Mouse (Mus musculus) neutrophil, adult 5-6 weeks (primary cell): ENCODE results near the gene Synpo2. TPM values are rescaled to one million over a fixed set of nuclear protein-coding genes. Genes with fewer than 3 reads are reported as not detected.

Experiments used
- ATAC-seq: fragments of 151-379, 151-347 bp; 2 replicates; pipeline ENCODE4 v1.8.0; 2017; ENCODE audit warnings: mild to moderate bottlenecking, moderate TSS enrichment; ENCODE audit not compliant: insufficient number of reproducible peaks, poor library complexity, low FRiP score, severe bottlenecking; ENCODE audit errors: extremely low read depth
- total RNA-seq: library from RNA; stranded (forward); fragments of 200-1000 nt; gene quantifications from 2 replicates; pipeline ENCODE4 v1.2.3, GENCODE M21; 2017

Gene Synpo2
- total RNA-seq, 1 experiment from 2014 or later = not detected

DNA sequence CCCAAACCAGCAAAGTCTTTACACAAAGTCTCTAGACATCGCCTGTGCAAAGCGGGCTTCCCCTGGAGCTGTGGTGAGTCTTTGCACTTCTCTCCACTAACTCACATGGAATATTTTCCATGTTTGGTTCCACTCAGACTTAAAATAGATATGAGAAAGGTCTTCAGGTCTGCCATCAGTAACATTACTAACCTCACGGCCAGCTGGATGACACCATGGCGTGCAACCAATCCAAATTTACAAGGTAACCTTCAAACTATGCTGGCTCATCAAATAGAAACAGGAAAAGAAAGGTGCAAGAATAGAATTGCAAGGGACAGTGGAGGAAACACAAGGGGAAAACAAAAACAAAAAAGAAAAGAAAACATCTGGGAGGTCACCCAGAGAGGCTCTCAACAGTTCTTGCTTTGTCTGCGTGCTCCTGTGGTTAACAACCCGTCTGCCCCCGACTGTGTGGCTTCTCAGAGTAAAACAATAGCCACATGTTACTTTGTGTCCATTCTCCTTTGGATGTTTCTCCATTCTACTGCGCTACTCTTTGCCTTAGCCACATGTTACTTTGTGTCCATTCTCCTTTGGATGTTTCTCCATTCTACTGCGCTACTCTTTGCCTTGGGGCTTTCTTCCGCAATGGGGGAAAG, 124.8 kb downstream of the Synpo2 start:
- ATAC-seq = no peak

DNA sequence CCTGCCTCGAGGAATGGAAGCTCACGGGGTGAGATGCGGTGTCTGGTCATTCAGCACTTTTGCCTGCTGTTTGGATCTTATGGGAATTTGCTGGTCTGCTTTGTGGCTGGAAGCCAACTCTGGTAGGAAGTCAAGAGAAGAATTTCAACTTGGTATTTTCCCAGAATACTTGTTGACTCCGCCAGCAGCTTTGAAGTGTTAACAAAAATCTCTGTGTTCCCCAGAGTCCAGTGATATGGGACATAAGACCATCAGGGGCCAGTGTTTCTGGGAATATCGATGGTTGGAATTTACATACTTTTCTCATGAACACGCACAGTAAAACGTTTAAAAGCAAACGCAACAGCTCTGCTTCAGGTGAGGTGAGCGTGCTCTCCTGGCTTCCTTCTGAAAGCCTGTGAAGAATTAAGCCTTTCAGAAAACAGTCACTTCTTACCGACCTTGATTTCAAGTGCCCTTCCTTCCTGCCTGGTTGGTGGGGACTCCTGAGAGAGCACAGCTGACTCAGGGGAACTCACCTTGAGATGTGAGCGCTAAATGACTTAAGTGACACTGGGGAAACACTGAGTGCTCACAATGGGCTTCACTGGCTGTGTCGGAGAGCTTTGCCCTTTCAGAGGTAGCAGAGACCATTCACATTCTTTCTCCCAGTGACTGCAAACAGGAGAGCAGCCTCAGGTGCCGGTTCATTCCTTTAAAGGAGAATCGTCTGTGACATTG, 128.0 kb downstream of the Synpo2 start:
- ATAC-seq = no peak

DNA sequence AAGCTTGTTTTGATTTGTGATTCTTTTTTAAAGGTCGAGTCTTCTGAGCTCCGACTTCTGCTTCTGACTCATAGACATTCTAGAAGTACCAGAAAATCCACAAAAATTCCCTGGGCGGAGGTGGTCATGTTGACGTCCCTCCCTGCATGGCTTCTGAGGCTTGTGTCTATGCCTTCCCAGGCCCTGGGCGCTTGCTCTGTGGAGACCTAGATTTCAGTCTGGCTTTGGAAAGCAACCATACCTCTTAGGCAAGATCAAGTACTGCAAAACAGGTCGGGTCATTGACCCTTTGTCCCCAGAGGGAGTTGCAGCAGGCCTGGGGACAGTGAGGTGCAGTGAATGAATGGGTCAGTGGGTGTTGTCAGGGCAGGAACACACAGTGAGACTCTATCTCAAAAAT, 131.6 kb downstream of the Synpo2 start:
- no peak for ATAC-seq

DNA sequence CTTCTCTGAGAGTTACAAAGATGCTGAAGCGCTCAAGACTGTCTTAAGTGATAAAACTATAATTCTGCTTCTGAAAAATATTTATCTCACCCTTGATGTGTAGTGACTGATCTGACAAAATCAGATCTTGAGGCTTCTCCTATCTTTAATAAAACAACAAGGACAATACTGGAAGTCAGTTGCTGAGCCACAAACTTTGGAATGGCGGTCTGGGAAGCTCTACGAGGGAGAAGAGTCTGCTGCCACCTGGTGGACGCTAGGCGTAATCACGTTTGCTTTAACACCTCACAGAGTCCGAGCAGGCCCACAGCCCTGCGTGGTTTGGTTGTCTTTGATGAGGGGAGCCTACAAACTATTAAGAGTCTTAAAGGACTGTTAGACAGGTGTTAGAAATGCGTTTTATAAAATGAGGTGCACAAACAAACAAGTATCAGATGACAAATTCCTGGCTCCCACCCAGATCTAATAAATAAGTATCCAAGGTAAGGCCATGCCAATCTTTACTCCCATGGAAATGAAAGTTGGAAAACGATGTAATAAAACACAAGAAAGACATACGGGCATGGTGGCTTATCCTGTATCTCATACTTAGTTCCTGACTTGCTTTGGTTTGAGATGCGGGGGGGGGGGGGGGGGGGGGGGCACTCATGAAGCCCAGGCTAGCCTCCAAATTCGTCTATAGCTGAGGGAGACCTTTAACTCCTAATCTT, 132.6 kb downstream of the Synpo2 start:
- peak; percentile 72; the same call in 1 of the 2 replicates for ATAC-seq

DNA sequence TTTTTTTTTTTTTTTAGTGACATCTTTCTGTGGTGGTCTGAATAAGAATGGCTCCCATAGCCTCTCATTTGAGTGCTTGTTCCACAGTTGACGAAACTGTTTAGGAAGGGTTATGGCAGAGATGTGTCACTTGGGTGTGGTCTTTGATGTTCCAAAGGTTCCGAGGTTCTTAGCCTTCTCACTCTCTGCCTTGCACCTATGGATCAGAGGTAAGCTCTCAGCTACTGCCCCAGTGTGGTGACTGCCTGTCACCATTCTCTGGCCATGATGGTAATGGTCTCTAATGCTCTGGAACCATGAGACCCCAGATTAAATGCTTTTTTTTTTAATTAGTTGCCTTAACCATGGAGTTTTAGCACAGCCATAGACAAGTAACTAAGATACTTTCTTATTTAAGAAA, 134.2 kb downstream of the Synpo2 start:
- ATAC-seq = no peak

DNA sequence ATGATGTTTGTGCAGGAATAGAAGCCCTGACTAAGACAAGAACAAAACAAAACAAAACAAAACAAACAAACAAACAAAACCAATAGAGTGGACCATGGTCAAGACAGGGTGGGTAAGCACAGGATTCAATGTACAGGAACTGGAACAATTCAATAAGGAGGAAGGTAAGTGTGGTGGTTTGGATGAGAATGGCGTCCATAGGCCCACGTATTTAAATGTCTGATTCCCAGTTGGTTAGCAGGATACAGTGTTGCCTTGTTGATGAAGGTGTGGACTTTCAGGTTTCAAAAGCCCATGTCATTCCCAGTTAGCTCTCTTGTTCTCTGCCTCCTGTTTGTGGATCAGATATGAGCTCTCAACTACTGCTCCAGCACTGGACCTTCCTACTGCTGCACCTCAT, 140.8 kb downstream of the Synpo2 start:
- no peak for ATAC-seq

DNA sequence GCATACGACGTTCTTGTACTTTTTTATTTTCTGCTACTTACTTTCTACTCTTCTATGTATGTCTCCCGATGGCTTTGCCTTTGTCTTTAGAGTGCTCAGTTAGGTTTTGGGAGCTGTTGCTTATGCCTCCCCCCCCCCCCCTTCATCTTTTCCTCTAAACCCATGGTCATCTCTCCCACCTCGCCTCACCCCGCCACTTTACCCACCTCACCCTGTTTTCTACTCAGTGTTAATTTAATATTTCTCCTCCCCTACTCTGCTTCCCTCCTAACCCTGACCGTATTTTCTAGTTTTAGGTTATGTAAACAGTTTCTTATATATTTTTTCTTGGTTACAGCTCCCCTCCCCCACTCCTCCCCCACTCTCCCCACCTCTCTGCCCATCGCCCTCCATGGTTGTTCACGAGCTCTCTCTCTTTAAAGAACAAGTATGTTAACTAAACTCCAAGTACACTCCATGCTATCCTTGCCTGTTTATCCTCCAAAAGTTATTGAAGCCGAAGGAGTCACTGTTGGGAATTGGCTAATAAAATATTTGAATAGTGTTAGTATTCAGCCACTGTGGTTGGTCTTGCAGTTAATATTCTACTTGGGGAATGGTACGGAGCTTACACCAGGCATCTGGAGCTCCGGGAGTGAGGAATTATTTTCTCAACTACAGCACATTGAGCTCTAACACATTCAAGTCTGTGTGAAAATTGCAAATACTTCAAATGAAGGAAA, 142.1 kb downstream of the Synpo2 start:
- no peak for ATAC-seq

DNA sequence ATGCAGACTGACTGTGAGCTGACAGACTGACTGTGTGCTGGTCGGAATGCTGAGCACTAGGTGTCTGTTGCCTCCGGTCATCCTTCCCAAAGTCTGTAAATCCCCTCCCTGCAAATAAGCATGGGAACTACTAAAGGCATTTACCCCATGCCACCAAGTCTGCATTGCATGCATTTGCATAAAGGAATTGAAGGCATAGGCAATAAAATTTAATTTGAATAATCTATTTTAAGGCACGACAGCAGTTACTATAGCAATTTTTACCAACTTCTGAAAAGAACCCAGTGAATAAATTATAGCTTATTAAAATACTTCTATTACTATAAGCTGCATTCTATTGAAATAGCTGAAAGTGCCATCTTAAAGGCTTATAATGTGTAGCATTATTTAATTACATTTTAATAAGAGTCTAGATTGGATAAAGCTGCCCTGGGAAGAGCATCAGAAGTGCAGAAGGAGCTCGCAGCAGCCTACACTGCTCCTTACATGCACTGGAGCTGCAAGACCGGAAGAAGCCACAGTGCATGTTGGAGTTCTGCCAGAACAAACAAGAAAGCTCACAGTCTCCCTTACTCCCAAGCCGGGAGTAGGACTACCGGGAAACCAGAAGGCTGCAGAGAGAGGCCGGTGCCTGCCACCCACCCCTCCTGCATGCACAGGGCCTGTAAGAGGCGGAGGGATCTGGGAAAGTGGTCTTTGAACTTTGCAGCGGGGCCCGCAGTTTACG, 142.9 kb downstream of the Synpo2 start:
- no peak for ATAC-seq

DNA sequence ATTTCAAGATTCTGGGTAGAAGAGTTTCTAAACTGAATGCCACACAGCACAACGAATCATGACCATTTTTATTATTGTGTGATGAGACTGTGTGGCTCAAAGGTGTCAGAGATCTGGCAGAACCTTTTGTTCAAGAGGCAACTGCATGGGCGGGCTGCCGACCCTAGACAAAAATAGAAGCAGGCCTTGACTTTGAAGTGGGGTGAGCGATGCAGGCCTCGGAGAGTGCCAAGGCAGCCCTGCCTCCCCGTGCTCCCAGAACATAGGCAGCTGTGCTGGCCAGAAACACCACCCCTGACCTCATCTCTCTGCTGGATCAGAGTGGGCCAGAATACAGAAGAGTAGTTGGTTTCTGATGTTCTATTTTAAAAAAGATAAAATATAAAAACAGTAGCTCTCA, 143.5 kb downstream of the Synpo2 start:
- ATAC-seq = no peak

DNA sequence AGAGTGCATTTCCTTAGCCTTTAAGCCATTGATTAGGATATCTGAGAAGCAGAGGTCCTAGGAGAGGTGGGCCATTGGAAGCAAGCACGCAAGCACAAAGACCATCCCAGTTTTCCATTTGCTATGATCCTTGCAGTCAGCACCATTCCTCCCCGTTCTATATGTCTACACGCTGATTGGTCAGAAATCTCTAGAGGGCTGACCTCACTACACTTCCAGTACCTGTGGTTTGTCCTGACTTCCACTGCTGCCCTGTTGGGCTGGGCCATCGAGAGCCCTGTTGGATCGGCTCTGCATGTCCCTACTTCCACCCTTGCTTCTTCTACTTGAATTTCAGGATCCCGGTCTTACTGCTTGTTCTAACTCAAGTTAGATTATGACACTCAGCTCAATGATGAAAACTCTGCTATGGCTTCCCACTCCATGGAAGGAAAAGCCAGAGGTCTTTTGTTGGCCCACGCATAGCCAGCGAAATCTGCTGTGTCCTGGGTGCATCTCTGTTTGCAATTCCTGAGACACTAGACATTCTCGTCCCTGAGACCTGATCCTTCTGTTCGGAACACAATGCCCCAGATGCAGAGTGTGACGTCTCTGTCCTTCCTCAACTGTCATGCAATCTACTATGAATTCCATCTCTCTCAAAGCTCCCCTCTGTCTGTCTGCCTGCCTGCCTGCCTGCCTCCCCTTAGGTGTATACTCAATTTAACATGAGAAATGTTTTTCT, 146.5 kb downstream of the Synpo2 start:
- ATAC-seq = no peak

DNA sequence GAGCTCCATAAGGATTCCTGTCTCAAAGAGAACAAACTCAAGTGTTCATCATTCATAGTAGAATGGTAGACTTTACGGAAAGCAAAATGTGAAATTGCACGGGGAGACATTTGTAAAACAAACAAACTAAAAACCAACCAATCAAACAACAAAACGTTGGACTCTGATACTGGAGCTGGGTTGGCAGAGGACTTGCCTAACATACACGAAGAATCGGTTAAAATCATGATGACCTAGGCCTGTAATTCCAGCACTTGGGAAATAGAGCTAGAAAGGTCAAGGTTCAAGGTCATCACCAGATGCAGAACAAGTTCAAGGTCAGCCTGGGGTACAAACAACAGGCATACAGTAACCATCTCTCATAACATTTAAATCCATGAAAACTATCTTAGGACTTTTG, 147.7 kb downstream of the Synpo2 start:
- ATAC-seq = no peak

DNA sequence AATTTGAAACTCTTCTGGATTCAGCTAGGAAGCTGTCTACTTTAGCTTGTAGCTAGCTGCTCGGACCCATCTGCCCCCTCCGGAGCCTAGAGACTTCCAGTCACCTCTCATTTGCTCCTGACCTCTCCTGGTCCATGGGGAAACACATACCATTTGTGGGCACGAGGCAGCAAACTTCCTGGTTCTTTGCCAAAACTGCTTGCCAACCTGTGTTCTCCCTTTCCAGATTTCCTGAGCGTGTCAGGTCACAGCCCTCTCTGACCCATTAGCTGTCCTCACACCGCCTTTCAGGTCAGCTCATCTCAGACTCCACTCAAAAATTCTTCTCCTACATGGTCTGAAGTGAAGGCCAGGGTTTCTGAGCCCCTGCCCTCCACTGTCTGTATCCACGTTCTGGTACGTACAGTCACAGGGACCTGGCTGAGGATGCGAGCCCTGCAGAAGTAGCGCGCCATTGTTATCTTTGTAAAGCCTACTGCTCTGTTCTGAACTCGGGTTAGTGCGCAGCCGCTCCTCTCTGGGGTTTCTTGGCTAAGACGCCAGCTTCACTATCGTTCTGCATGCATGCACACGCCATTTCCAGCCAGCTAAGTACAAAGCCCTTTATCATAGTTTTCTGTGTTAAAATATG, 150.0 kb downstream of the Synpo2 start:
- ATAC-seq = no peak

DNA sequence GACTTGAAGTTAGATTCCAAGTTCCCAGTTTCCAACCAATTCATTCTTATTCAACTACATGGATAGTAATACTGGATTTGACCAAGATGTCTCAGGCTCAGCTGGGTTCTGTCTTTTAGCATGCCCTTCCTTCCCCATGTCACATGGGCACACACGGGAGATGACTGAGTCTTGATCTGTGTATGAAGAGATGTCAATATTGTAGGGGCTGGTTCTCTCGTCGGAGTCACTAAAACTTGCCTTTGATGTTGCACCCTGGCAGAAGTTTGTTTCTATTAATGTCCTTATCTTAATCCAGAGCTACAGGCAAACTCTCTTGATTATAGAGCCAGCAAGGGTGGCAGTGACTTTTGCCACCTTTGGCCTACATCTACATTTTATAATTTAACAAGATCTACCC, 154.3 kb downstream of the Synpo2 start:
- ATAC-seq = no peak

DNA sequence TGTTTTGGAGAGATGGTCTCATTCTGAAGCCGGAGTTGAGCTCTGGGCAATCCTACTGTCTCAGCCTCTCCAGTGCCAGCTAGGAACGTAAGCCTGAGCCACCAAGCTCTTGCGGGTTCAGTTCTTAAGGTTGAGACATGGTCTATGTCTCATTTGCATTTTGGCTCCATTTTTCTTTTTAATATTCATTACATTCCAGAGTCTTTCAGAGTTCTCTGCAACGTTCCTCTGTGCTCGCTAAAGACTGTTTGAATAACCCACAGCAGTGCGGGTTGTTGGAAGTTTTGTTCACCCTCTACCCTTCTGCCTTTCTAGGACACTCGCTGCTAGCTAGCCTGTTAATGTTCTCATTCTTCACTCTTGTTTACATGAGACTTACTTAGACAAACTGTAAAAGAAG, 155.0 kb downstream of the Synpo2 start:
- ATAC-seq = no peak

DNA sequence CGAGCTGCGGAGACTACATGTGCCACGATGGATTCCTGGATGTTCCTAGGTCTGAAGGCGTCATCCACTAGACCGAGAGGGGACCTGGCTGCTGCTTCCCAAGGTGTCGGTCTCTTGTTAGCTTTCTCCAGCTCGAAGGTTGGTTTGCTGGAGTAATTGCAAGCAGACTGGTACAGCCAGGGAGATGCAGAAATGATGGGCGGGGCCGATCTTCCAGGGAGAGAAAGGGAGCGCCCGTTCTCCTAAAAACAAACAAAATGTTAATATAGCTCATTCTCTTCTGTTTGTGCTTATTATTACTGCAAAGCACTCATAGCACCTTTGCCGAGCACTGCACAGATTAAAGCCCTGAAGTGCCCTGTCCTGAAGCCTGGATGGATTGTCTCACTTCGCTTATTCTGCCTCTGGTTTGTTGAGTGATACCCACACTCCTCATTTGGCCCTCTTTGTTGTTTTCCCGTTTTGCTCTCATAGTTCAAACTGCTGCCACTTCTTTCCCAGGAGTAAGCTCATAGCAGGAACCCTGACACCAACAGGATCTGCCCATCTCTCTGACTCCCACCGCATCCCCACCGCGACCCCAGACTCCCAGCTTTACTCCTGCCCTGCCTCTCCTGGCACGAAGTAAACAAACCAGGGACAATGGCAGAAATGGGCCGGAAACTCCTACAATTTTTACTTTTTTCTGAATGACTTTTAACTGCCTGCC, 155.8 kb downstream of the Synpo2 start:
- no peak for ATAC-seq

DNA sequence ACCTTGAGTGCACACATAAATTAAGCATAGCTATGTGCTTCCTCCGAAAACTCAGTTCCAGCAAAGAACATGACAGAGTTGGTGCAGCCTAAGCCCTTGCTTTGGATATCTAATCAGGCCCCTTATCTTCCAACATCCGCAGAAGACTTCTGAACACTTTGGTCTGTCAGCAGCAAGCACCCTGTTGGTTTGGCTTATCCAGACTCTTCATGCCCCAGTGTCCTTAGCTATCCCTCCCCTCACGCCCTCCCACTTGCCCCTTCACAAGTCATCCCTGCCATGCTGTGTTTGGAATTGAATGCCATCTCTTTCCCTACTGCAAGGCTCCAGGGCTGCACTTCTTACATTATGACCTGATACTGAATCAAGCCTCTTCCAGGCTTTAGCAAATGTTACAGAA, 160.2 kb downstream of the Synpo2 start:
- ATAC-seq = no peak

DNA sequence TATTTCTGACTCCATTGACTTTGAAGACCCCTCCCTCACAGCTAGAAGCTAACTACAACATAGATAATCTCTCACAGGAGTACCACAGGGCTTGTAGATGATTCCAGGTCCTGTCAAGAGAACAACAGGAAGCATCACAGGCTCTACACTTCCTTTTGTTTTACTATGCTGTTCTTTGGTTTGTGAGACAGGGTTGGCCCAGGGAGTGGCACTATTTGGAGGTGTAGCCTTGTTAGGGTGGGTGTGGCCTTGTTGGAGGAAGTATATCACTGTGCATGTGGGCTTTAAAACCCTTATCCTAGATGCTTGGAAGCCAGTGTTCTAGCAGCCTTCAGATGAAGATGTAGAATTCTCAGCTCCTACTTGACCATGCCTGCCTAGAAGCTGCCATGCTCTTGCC, 160.9 kb downstream of the Synpo2 start:
- ATAC-seq = no peak
